Mouse (Mus musculus): ENCODE measurements at regions not wholly inside any gene's neighbourhood (a gene's known extent, or its start where the extent isn't known, plus 50 kb on each side); places are given as distances from the start of the nearest gene placed in this dataset.
"Not testable (repeated sequence)": the region's sequence is repeated elsewhere in the genome, so short reads cannot be mapped to it uniquely, and the experiment has no call there.

DNA sequence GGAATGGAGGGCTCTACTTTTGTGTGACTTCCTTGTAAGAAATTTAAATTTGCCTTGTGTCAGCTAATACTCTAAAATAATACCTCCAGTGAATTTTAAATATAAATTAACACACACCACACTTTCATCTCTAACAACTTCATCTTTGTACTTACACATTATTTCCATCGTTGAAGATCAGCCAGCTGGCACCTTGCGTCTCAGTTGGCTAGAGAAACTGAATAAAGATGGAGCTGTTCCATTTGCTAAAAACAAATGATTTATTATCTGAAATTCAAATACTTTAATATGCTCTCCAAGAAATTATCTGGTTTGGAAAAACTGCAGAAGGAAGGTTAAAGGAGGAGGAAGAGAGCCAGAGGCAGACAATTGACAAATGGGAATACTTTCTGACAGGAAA lies 122.0 kb upstream of the Gm11096 start:
- Histone ChIP-seq H3K27ac (no peak overlapping the region), H3K4me3 (replicated peaks) (no peak overlapping the region), H3K4me2 (replicated peaks) (no peak overlapping the region), H3K27me3 (replicated peaks) (no peaks in the 10 kb centered on the region), H3K36me3 (no peaks in the 10 kb centered on the region), H3K9me3 (no peaks in the 10 kb centered on the region), H3K4me1 (replicated peaks) (no peaks in the 10 kb centered on the region), H3K9ac (no peak overlapping the region)
- WGBS = 77% methylated on average over 2 of the region's 2 CpGs
- no peak for ATAC-seq

GRCm38 (mm10) chr17:81316655-81317054 lies 124.9 kb upstream of the Gm11096 start:
- no peaks in the 10 kb centered on the region for H3K27me3 ChIP-seq (replicated peaks)
- no peak overlapping the region for H3K27ac ChIP-seq
- H3K9ac ChIP-seq = no peak overlapping the region
- no peak overlapping the region for H3K4me3 ChIP-seq (replicated peaks)
- no peaks in the 10 kb centered on the region for H3K9me3 ChIP-seq
- no peak overlapping the region for H3K4me2 ChIP-seq (replicated peaks)
- no peaks in the 10 kb centered on the region for H3K36me3 ChIP-seq
- H3K4me1 ChIP-seq (replicated peaks) = no peaks in the 10 kb centered on the region
- ATAC-seq = no peak
- 66% methylated on average over 5 of the region's 5 CpGs for WGBS

- WGBS = 71% methylated on average over 2 of the region's 2 CpGs
- Histone ChIP-seq H3K4me3 (replicated peaks) (no peak overlapping the region), H3K27ac (no peak overlapping the region), H3K9me3 (no peaks in the 10 kb centered on the region), H3K36me3 (no peaks in the 10 kb centered on the region), H3K4me1 (replicated peaks) (no peaks in the 10 kb centered on the region), H3K4me2 (replicated peaks) (no peak overlapping the region), H3K27me3 (replicated peaks) (no peaks in the 10 kb centered on the region), H3K9ac (no peak overlapping the region)
- no peak for ATAC-seq
Measured at GRCm38 (mm10) chr17:81305880-81306279, 135.7 kb upstream of the Gm11096 start.

GRCm38 (mm10) chr17:81304574-81304973 lies 137.0 kb upstream of the Gm11096 start:
- ATAC-seq = no peak
- Histone ChIP-seq H3K4me3 (replicated peaks) (no peak overlapping the region), H3K27ac (no peak overlapping the region), H3K36me3 (no peaks in the 10 kb centered on the region), H3K4me1 (replicated peaks) (no peaks in the 10 kb centered on the region), H3K9ac (no peak overlapping the region), H3K27me3 (replicated peaks) (no peaks in the 10 kb centered on the region), H3K4me2 (replicated peaks) (no peak overlapping the region), H3K9me3 (no peaks in the 10 kb centered on the region)
- WGBS = 74% methylated on average over 1 of the region's 1 CpGs

GRCm38 (mm10) chr17:81302490-81302889 lies 139.1 kb upstream of the Gm11096 start:
- Histone ChIP-seq H3K4me2 (replicated peaks) (no peak overlapping the region), H3K4me1 (replicated peaks) (no peaks in the 10 kb centered on the region), H3K27me3 (replicated peaks) (no peaks in the 10 kb centered on the region), H3K9me3 (no peaks in the 10 kb centered on the region), H3K9ac (no peak overlapping the region), H3K4me3 (replicated peaks) (no peak overlapping the region), H3K36me3 (no peaks in the 10 kb centered on the region), H3K27ac (no peak overlapping the region)
- ATAC-seq = no peak
- WGBS = 83% methylated on average over 3 of the region's 3 CpGs

- ATAC-seq = no peak
- Histone ChIP-seq H3K9ac (no peak overlapping the region), H3K9me3 (no peaks in the 10 kb centered on the region), H3K4me2 (replicated peaks) (no peak overlapping the region), H3K4me1 (replicated peaks) (no peaks in the 10 kb centered on the region), H3K27ac (no peak overlapping the region), H3K36me3 (no peaks in the 10 kb centered on the region), H3K4me3 (replicated peaks) (no peak overlapping the region), H3K27me3 (replicated peaks) (no peaks in the 10 kb centered on the region)
- 87% methylated on average over 2 of the region's 2 CpGs for WGBS
Measured at GRCm38 (mm10) chr17:81291829-81292228, 149.7 kb upstream of the Gm11096 start.

DNA sequence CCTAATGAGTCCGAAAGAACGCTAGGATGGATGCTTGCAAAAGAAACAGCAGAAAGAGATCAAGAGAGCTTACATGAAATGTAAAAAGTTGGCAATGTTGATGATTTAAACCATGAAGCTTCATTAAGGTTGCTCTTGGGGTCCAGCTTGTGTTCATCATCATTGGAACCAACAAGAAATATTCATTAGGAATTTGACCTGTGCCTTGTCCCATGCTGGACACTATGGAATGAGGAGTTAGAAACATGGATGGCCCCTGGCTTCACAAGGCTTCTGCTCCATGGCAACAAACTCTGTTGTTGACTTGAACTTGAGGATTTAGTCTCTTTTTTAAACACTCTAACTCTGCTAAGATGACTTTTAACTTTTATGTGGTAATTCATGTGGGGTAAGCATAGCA lies 159.0 kb upstream of the Gm11096 start:
- Histone ChIP-seq H3K4me3 (replicated peaks) (no peak overlapping the region), H3K4me2 (replicated peaks) (no peak overlapping the region), H3K9me3 (no peaks in the 10 kb centered on the region), H3K9ac (no peak overlapping the region), H3K27me3 (replicated peaks) (no peaks in the 10 kb centered on the region), H3K27ac (no peak overlapping the region), H3K4me1 (replicated peaks) (no peaks in the 10 kb centered on the region), H3K36me3 (no peaks in the 10 kb centered on the region)
- no peak for ATAC-seq
- WGBS = 88% methylated on average over 2 of the region's 2 CpGs

GRCm38 (mm10) chr17:81270235-81270634 lies 171.3 kb upstream of the Gm11096 start:
- no peaks in the 10 kb centered on the region for H3K4me1 ChIP-seq (replicated peaks)
- 3% methylated on average over 1 of the region's 1 CpGs for WGBS
- no peaks in the 10 kb centered on the region for H3K9me3 ChIP-seq
- no peak overlapping the region for H3K9ac ChIP-seq
- no peaks in the 10 kb centered on the region for H3K27me3 ChIP-seq (replicated peaks)
- no peak overlapping the region for H3K4me2 ChIP-seq (replicated peaks)
- no peak overlapping the region for H3K27ac ChIP-seq
- peak; percentile 25; the same call in 1 of the 2 replicates for ATAC-seq
- no peaks in the 10 kb centered on the region for H3K36me3 ChIP-seq
- no peak overlapping the region for H3K4me3 ChIP-seq (replicated peaks)

DNA sequence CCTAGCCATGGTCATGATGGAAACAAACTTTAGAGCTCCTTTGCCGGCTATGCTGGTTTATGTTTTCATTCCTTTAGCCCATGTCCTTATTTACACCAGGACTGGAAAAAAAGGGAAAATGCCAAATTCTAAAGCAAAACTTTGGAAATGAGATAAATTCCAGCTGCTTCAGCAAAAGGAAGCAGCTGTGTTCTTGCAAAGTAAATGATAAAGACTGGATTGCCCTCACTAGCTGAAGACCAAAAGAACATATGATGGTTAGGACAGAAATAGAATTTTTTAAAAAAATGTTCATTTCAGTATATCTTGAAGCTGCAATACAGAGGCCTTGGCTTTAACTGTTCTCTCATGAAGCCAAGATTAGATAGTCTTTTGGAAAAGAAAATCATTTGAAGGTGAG lies 179.6 kb upstream of the Gm11096 start:
- H3K36me3 ChIP-seq = no peaks in the 10 kb centered on the region
- H3K27ac ChIP-seq = no peak overlapping the region
- no peaks in the 10 kb centered on the region for H3K4me1 ChIP-seq (replicated peaks)
- H3K27me3 ChIP-seq (replicated peaks) = no peaks in the 10 kb centered on the region
- no peak overlapping the region for H3K9ac ChIP-seq
- no peak overlapping the region for H3K4me3 ChIP-seq (replicated peaks)
- no peaks in the 10 kb centered on the region for H3K9me3 ChIP-seq
- WGBS = 49% methylated on average over 1 of the region's 1 CpGs
- no peak for ATAC-seq
- no peak overlapping the region for H3K4me2 ChIP-seq (replicated peaks)

DNA sequence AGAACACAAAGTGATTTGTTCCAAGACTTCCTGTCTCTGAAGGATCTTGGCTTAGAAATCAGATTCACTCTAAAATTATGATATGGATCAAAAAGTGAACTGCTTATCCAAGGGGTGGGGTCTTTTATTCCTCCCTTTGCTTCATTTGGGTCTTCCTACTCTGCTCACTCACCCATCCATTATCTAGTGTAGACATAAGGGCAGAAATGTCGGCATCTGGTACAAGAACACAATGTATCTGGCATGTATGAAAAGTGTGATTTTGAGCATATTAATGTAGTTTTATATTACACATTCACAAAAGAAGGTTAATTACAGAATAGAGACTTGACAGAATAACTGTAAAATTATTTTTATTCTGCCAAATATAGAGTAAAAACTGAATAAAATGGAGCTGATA lies 181.5 kb upstream of the Gm11096 start:
- Histone ChIP-seq H3K27ac (no peak overlapping the region), H3K36me3 (no peaks in the 10 kb centered on the region), H3K4me1 (replicated peaks) (no peaks in the 10 kb centered on the region), H3K27me3 (replicated peaks) (no peaks in the 10 kb centered on the region), H3K4me3 (replicated peaks) (no peak overlapping the region), H3K9me3 (no peaks in the 10 kb centered on the region), H3K9ac (no peak overlapping the region), H3K4me2 (replicated peaks) (no peak overlapping the region)
- 79% methylated on average over 1 of the region's 1 CpGs for WGBS
- ATAC-seq = no peak

DNA sequence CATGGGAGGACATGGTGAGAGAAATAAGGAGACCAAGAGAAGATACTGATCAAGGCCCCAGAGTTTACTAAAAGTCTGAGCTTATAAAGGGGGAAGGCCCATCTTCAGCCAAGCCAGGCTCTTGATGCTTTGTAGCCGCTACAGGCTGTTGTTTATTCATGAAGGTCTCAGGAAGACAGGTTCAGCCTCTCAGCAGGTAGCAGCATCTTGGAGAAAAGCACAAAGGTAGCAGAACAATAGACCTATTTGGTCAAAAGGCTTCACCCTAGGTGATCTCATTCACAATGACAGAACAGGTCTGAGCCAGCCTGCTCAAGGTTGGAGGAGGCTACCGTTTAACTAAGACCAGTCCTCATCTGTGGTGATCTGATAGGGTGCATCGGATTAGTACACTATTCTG lies 185.5 kb upstream of the Gm11096 start:
- H3K4me2 ChIP-seq (replicated peaks) = no peak overlapping the region
- H3K27me3 ChIP-seq (replicated peaks) = no peaks in the 10 kb centered on the region
- ATAC-seq = no peak
- no peak overlapping the region for H3K9ac ChIP-seq
- H3K9me3 ChIP-seq = no peaks in the 10 kb centered on the region
- H3K4me3 ChIP-seq (replicated peaks) = no peak overlapping the region
- H3K4me1 ChIP-seq (replicated peaks) = no peaks in the 10 kb centered on the region
- H3K27ac ChIP-seq = no peak overlapping the region
- no peaks in the 10 kb centered on the region for H3K36me3 ChIP-seq
- WGBS = 69% methylated on average over 3 of the region's 3 CpGs

GRCm38 (mm10) chr17:81250748-81251147 lies 185.9 kb upstream of the Thumpd2 start:
- WGBS = 43% methylated on average over 3 of the region's 3 CpGs
- no peaks in the 10 kb centered on the region for H3K4me1 ChIP-seq (replicated peaks)
- H3K27ac ChIP-seq = no peak overlapping the region

GRCm38 (mm10) chr17:81246156-81246555 lies 181.3 kb upstream of the Thumpd2 start:
- Histone ChIP-seq H3K4me3 (replicated peaks) (no peak overlapping the region), H3K9me3 (no peaks in the 10 kb centered on the region), H3K27ac (no peak overlapping the region), H3K36me3 (no peaks in the 10 kb centered on the region), H3K4me2 (replicated peaks) (no peak overlapping the region), H3K9ac (no peak overlapping the region), H3K27me3 (replicated peaks) (no peaks in the 10 kb centered on the region), H3K4me1 (replicated peaks) (no peaks in the 10 kb centered on the region)
- ATAC-seq = no peak
- 83% methylated on average over 6 of the region's 6 CpGs for WGBS

More at GRCm38 (mm10) chr17:81250748-81251147, 185.9 kb upstream of the Thumpd2 start:
- H3K4me2 ChIP-seq (replicated peaks) = no peak overlapping the region
- H3K9me3 ChIP-seq = no peaks in the 10 kb centered on the region
- H3K4me3 ChIP-seq (replicated peaks) = no peak overlapping the region
- no peaks in the 10 kb centered on the region for H3K36me3 ChIP-seq
- no peak for ATAC-seq
- no peak overlapping the region for H3K9ac ChIP-seq
- no peaks in the 10 kb centered on the region for H3K27me3 ChIP-seq (replicated peaks)

DNA sequence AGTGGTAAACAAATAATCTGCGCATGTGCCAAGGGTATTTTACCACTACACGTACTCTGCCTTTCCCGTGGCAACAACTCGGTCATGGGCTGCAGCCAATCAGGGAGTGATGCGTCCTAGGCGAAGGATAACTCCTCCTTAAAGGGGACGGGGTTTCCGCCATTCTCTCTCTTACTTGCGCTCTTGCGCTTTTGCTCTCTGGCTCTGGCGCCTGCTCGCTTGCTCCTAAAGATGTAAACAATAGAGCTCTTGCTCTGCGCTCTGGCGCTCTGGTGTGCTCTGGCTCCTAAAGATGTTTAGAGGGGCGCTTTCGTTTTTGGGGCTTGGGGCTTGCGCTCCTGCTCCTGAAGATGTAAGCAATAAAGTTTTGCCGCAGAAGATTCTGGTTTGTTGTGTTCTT lies 166.9 kb upstream of the Thumpd2 start:
- not testable (repeated sequence) for H3K9me3 ChIP-seq; H3K27ac ChIP-seq; H3K4me2 ChIP-seq (replicated peaks); H3K9ac ChIP-seq; H3K4me1 ChIP-seq (replicated peaks); ATAC-seq; H3K36me3 ChIP-seq; H3K27me3 ChIP-seq (replicated peaks); H3K4me3 ChIP-seq (replicated peaks)
- WGBS = 92% methylated on average over 14 of the region's 18 CpGs
